Mouse (Mus musculus) MEL (cell line): ENCODE measurements around the gene Tsga10ip.

ENCODE experiments used
- BHLHE40 ChIP-seq: IDR thresholded peaks from 2 replicates; pipeline ENCODE4 v1.6.1; 2012; ENCODE audit warnings: low read depth, mild to moderate bottlenecking, inconsistent platforms, low read length, improper control_type of control experiment, borderline replicate concordance
- CHD1 ChIP-seq: IDR thresholded peaks from 2 replicates; pipeline ENCODE4 v1.6.1; 2012; ENCODE audit warnings: low read depth, mild to moderate bottlenecking, inconsistent platforms, low read length, improper control_type of control experiment
- CTCF ChIP-seq, 3 experiments: IDR thresholded peaks in 2 of 3; conservative IDR thresholded peaks in 1 of 3; 2 replicates each; pipeline ENCODE4 v1.5.1; 2011 to 2012; ENCODE audit warnings: low read length in 3 of 3, low read depth in 2 of 3, mild to moderate bottlenecking in 2 of 3, improper control_type of control experiment in 1 of 3, inconsistent platforms in 1 of 3, mixed read lengths in 1 of 3, moderate library complexity in 1 of 3; ENCODE audit not compliant: control insufficient read depth in 1 of 3, insufficient read depth in 1 of 3, poor library complexity in 1 of 3, severe bottlenecking in 1 of 3
- E2F4 ChIP-seq: IDR thresholded peaks from 2 replicates; pipeline ENCODE4 v1.6.1; 2011; ENCODE audit warnings: low read depth, low read length, improper control_type of control experiment, borderline replicate concordance
- ETS1 ChIP-seq: IDR thresholded peaks from 2 replicates; pipeline ENCODE4 v1.6.1; 2012; ENCODE audit warnings: low read depth, mild to moderate bottlenecking, inconsistent platforms, low read length, improper control_type of control experiment, moderate library complexity
- GATA1 ChIP-seq: IDR thresholded peaks from 2 replicates; pipeline ENCODE4 v1.6.1; 2011; ENCODE audit warnings: low read depth, low read length, improper control_type of control experiment
- HCFC1 ChIP-seq: IDR thresholded peaks from 2 replicates; pipeline ENCODE4 v1.6.1; 2012; ENCODE audit warnings: low read depth, mild to moderate bottlenecking, inconsistent platforms, low read length, improper control_type of control experiment, moderate library complexity
- POLR2A ChIP-seq, 2 experiments: IDR thresholded peaks; 2 replicates each; pipeline ENCODE4 v1.6.1; 2011 to 2012; ENCODE audit warnings: low read length in 2 of 2, mild to moderate bottlenecking in 2 of 2, control low read depth in 1 of 2, improper control_type of control experiment in 1 of 2, low read depth in 1 of 2, moderate library complexity in 1 of 2; ENCODE audit not compliant: control insufficient read depth in 1 of 2, insufficient read depth in 1 of 2, poor library complexity in 1 of 2
- USF2 ChIP-seq, 2 experiments: IDR thresholded peaks; 2 replicates each; pipeline ENCODE4 v1.6.1; 2011 to 2012; ENCODE audit warnings: improper control_type of control experiment in 2 of 2, low read length in 2 of 2, borderline replicate concordance in 1 of 2, inconsistent platforms in 1 of 2, low read depth in 1 of 2, mild to moderate bottlenecking in 1 of 2; ENCODE audit not compliant: insufficient read depth in 1 of 2

DNA sequence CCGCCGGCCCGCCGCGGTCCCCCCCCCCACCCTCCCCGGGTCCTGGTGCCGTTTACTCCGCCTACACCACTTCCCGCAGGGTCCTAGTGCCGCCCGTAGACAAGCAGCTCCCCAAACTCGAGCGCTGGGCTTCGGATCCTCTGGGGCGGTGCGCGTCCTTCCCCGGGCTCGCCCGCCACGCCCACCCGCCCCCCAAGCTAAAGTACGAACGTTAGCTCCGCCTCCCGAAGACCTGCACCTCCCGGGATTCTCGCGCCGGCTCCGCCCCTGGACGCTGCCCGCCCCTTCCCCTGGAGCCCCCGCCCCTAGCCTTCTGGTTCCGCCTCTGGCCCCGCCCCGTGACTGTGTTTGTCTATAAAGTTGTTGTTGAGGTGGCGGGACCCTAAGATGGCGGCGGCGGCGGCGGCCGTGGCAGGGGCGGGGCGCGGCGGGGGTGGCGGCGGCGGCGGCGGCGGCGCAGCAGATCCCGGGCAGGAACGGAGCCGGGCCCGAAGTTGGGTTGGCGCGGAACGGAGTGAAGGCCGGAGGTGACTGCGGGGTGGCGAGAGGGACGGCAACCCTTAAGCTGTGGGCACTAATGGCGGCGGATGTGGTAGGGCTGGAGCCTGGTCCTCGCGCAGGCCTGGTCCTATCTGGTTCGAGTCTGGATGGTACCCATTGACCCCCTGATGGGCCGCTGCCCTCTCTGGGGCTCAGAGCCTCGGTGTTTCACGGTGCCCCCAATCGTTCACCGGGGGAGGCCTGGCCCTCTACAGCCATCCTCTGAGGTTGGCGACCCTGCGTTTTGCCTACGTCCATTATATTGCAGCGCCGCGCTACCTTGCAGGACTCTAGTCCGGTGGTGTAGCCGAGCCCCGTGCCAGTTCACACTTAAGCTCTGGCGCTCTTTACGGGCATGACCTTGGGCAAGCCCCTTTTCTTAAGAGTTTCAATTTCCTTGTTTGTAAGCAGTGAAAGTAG, 22.7 kb upstream of the Tsga10ip start, which contains the start of the genes Drap1 and AI837181:
- peak in 1 of 2 experiments; percentile 68; a peak in 3 of 4 replicates for TF ChIP-seq POLR2A (IDR thresholded peaks at IDR 0.05; ENCODE audit: control insufficient read depth in 1 of 2, insufficient read depth in 1 of 2, low read depth in 1 of 2, low read length in 2 of 2, poor library complexity in 1 of 2)
- no peak; the same call in 1 of the 2 replicates for TF ChIP-seq ETS1
- no peak for TF ChIP-seq CTCF (IDR thresholded peaks at IDR 0.05 in 2 of 3, conservative IDR thresholded peaks at IDR 0.05 in 1 of 3; ENCODE audit: control insufficient read depth in 1 of 3, insufficient read depth in 1 of 3, low read depth in 2 of 3, low read length in 3 of 3, poor library complexity in 1 of 3, severe bottlenecking in 1 of 3)
- TF ChIP-seq CHD1: no peak
- no peak for TF ChIP-seq BHLHE40
- TF ChIP-seq HCFC1: peak; percentile 76
- TF ChIP-seq GATA1: no peak
- no peak for TF ChIP-seq E2F4
- no peak for TF ChIP-seq USF2 (IDR thresholded peaks at IDR 0.05; ENCODE audit: borderline replicate concordance in 1 of 2, insufficient read depth in 1 of 2, low read depth in 1 of 2, low read length in 2 of 2)
